Mouse (Mus musculus) bone marrow macrophage, adult 2 months (primary cell): ENCODE data around the gene Mcm10.

ENCODE experiments used
- CTCF ChIP-seq: IDR thresholded peaks from 2 replicates; pipeline ENCODE4 v1.5.1; 2012; ENCODE audit warnings: low read depth, mild to moderate bottlenecking, low read length, moderate library complexity
- POLR2A ChIP-seq: IDR thresholded peaks from 2 replicates; pipeline ENCODE4 v1.6.1; 2012; ENCODE audit warnings: mild to moderate bottlenecking, low read depth, low read length, borderline replicate concordance

DNA sequence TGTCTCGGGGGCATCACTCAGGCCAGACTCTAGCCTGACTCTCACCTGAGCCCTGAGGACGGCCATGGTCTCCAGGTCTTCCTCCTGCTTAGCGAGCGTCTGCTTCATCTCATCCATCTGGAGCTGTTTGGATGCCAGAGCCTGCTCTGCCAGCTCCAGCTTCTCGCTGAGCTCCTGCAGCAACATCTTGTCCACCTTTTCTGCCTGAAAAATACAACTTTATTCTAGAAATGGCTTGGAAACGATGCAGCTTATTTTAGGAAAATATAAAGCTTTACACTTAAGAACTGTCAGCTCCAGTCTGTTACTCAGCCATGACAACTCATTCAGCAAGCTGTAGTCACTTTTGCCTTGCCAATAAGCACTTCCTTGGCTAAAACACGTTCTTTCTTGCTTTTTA is 18.6 kb upstream of the Mcm10 start:
- TF ChIP-seq CTCF (no peak), POLR2A (no peak)
